Mouse (Mus musculus): ENCODE measurements around the gene Mea1. TPM values are rescaled to one million over a fixed set of nuclear protein-coding genes. Genes with fewer than 3 reads are reported as not detected.
A peak's percentile ranks its signal among the peaks of the same experiment; 100 is the strongest.

The Mea1 gene
- polyA plus RNA-seq, 1 experiment from 2014 or later: 162 TPM

DNA sequence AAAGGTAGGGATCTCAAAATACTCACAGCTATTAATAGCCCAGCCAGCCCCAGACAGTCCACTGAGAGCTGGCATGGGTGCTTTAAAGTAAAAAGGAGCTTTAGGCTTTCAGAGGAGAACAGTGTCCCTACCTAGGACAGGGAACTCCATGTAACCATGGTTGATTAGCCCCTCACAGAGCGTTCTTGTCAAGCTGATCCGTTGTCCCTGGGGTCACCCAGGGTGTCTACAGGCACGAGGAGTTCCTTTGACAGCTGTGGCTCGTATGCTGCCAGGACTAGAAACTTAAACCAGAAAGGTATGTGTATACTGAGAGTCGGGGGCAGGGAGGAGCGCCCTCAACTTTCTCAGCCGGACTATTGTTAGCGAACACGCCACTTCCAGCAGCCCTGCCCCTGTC, 318 bp downstream of the Mea1 start:
- H3K36me3 ChIP-seq (ENCODE audit: control insufficient read depth, insufficient read depth, low read length): peaks cover 40% of the 10 kb centered on the region
- WGBS: 18% methylated on average over 9 of the region's 9 CpGs

DNA sequence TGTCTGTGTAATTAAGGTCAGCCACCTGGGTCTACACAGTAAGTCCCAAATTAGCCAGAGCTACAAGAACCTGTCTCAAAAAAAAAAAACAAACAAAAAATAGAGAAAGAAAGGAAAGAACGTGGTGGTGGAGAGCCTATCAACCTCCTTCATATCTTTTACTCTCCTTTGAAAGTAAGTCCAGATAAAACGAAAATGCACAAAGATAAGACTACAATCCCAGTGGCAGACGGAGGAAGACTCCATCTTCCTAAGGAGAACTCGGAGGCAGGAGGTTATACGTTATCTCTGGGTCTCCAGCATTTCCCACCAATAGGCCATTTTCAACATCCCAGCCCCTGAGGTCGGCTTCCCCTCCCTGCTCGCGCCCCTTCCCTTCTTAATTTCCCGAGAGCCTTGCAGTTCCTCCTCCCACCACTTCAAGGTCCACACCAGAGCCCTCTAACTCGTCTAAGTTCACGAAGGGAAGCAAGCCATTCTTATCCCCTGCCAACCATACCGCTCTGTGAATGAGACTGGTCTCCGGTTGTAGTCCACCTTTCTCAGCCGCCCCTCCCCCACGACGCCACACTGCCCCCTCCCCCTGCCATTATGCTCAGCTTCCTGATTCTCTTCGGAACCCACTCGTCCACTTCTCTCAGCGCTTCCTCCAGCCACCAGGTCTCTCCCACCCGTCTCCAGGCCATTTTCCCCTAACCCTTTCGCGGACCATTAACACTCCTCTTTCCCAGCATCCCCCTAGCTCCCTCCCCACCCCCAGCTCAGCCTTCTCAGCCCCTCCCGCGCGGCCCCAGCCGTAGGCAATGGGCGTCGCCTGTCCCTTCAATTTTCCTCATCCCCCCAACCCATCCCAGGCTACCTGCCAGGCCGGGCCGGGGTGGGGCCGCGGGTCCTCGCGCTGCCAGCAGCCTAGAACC, 1.5 kb downstream of the Mea1 start:
- under 1% methylated on average over 34 of the region's 34 CpGs for WGBS
- peaks cover 49% of the 10 kb centered on the region for H3K36me3 ChIP-seq (ENCODE audit: control insufficient read depth, insufficient read depth, low read length)
- peak overlapping the region; percentile 89 for H3K27ac ChIP-seq (ENCODE audit: low read length)
- no peak; the same call in 1 of the 2 replicates for ATAC-seq (ENCODE audit: insufficient number of reproducible peaks, insufficient read depth, low FRiP score, low read depth)
- no peaks in the 10 kb centered on the region for H3K9me3 ChIP-seq (ENCODE audit: control insufficient read depth, low read depth, low read length)
- peaks cover 25% of the 10 kb centered on the region for H3K4me1 ChIP-seq (ENCODE audit: control insufficient read depth, insufficient read depth, low read length)
- H3K27me3 ChIP-seq (ENCODE audit: control insufficient read depth, insufficient read depth, low read length): no peaks in the 10 kb centered on the region
- peak overlapping the region; percentile 64 for H3K9ac ChIP-seq (replicated peaks; ENCODE audit: low read depth, low read length)
- peak overlapping the region; percentile 53 for H3K4me2 ChIP-seq (replicated peaks; ENCODE audit: low read depth, low read length)
- peak overlapping the region; percentile 89 for H3K4me3 ChIP-seq (ENCODE audit: low read depth, low read length)

More for the DNA sequence above, 318 bp downstream of the Mea1 start:
- H3K4me3 ChIP-seq (ENCODE audit: low read depth, low read length): peak overlapping the region; percentile 89; the same call in 1 of the 2 replicates
- H3K27ac ChIP-seq (ENCODE audit: low read length): no peak overlapping the region
- H3K4me2 ChIP-seq (replicated peaks; ENCODE audit: low read depth, low read length): peak overlapping the region; percentile 53
- H3K9me3 ChIP-seq (ENCODE audit: control insufficient read depth, low read depth, low read length): no peaks in the 10 kb centered on the region
- peaks cover 34% of the 10 kb centered on the region for H3K4me1 ChIP-seq (ENCODE audit: control insufficient read depth, insufficient read depth, low read length)
- ATAC-seq (ENCODE audit: insufficient number of reproducible peaks, insufficient read depth, low FRiP score, low read depth): no peak
- H3K27me3 ChIP-seq (ENCODE audit: control insufficient read depth, insufficient read depth, low read length): no peaks in the 10 kb centered on the region
- H3K9ac ChIP-seq (replicated peaks; ENCODE audit: low read depth, low read length): no peak overlapping the region; the same call in 1 of the 2 replicates

DNA sequence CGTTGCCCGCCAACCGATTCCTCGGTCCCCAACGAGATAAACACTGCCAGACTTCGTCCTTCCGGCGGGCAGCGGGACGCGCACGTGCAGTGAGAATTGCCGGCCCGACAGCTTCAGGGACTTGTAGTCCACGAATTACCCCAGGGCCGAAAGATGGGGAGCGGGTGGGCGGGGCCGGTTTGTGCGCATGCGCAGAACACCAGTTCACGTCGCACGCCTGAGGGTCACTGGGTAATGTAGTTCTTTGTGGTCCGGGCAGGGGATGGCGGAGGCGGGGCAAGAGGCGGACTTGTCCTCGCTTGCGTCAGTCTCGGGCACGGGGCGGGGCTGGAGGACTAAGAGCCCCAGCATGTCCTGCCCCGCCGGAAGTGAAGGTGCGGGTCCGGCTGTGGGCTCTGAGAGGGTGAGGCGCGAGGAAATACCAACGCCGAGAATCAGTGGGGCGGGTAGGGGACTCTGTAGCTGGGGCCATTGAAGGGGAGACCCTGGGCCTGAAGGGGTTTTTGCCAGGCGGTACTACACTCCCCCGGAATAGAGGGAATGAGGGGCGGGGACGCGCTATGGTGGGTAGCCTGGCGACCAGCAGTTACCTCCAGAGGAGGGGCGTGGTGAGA, 2.3 kb downstream of the Mea1 start, which contains the start of gene Klhdc3:
Klhdc3 (minus strand) TSS at position 155 of the 614 bp plus-strand sequence.
- under 1% methylated on average over 49 of the region's 49 CpGs for WGBS

DNA sequence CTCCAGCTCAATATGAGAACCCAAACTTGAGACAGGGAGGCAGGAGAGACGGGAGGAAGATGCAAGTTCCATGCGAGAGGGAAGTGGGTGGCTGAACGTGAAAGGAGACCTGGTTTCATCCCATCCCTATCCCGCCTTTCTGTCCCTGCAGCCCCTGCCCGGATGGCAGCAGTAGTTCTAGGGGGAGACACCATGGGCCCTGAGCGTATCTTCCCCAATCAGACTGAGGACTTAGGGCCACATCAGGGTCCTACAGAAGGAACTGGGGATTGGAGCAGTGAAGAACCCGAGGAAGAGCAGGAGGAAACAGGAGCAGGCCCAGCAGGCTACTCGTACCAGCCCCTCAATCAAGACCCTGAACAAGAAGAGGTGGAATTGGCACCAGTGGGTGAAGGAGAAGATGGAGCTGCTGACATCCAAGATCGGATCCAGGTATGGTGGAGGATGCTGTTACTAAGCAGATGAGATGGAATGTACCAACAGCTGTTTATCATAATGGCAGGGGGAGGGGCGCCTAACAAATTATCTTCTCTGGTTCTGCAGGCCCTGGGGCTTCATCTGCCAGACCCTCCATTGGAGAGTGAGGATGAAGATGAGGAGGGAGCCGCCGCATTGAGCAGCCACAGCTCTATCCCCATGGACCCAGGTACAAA, 3.0 kb downstream of the Mea1 start:
- peak overlapping the region; percentile 50 for H3K9ac ChIP-seq (replicated peaks; ENCODE audit: low read depth, low read length)
- H3K9me3 ChIP-seq (ENCODE audit: control insufficient read depth, low read depth, low read length): no peaks in the 10 kb centered on the region
- H3K27me3 ChIP-seq (ENCODE audit: control insufficient read depth, insufficient read depth, low read length): no peaks in the 10 kb centered on the region
- peak overlapping the region; percentile 92 for H3K4me2 ChIP-seq (replicated peaks; ENCODE audit: low read depth, low read length)
- no peak overlapping the region; the same call in 1 of the 2 replicates for H3K27ac ChIP-seq (ENCODE audit: low read length)
- H3K4me1 ChIP-seq (ENCODE audit: control insufficient read depth, insufficient read depth, low read length): peaks cover 24% of the 10 kb centered on the region
- H3K36me3 ChIP-seq (ENCODE audit: control insufficient read depth, insufficient read depth, low read length): peaks cover 53% of the 10 kb centered on the region
- 24% methylated on average over 12 of the region's 12 CpGs for WGBS
- ATAC-seq (ENCODE audit: insufficient number of reproducible peaks, insufficient read depth, low FRiP score, low read depth): no peak
- H3K4me3 ChIP-seq (ENCODE audit: low read depth, low read length): peak overlapping the region; percentile 89

More for the DNA sequence above, 2.3 kb downstream of the Mea1 start, which contains the start of gene Klhdc3:
- Histone ChIP-seq H3K4me1 (ENCODE audit: control insufficient read depth, insufficient read depth, low read length) (peaks cover 24% of the 10 kb centered on the region), H3K36me3 (ENCODE audit: control insufficient read depth, insufficient read depth, low read length) (peaks cover 53% of the 10 kb centered on the region), H3K27me3 (ENCODE audit: control insufficient read depth, insufficient read depth, low read length) (no peaks in the 10 kb centered on the region), H3K9ac (replicated peaks; ENCODE audit: low read depth, low read length) (peak within 1 kb of the TSS; percentile 64), H3K4me2 (replicated peaks; ENCODE audit: low read depth, low read length) (peak within 1 kb of the TSS; percentile 92), H3K27ac (ENCODE audit: low read length) (peak within 1 kb of the TSS; percentile 89), H3K9me3 (ENCODE audit: control insufficient read depth, low read depth, low read length) (no peaks in the 10 kb centered on the region), H3K4me3 (ENCODE audit: low read depth, low read length) (peak within 1 kb of the TSS; percentile 89)
- ATAC-seq (ENCODE audit: insufficient number of reproducible peaks, insufficient read depth, low FRiP score, low read depth): peak; percentile 98

DNA sequence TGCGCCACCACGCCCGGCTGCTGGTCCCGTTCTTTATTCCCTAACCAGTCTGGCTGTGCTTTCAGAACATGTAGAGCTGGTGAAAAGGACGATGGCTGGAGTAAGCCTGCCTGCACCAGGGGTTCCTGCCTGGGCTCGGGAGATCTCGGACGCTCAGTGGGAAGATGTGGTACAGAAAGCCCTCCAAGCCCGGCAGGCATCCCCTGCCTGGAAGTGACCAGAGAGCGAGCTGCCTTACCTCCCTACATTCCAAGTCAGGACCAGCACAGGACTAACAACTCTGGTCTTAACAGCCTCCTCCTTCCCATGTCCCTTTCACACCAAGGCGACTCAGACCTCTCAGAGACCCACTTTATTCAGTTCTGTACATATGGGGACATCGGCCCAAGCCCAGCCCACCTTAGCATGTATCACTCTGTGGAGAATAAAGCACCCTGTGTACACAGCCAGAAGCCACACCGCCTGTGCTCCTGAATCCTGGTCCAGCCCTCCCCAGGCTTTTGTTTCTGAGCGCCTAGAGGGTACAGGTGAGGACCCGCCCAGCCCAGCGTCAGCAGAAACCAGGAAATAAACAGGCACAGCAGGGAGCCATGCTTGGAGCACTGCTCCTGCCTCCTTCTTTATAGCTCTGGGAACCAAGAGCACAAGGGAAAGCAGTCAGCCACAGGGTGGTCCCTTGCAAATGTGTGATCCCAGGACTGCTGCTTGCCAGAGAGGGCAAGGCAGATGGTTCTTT, 4.2 kb downstream of the Mea1 start:
- Histone ChIP-seq H3K4me1 (ENCODE audit: control insufficient read depth, insufficient read depth, low read length) (peaks cover 24% of the 10 kb centered on the region), H3K9me3 (ENCODE audit: control insufficient read depth, low read depth, low read length) (no peaks in the 10 kb centered on the region), H3K27ac (ENCODE audit: low read length) (no peak overlapping the region), H3K4me2 (replicated peaks; ENCODE audit: low read depth, low read length) (no peak overlapping the region), H3K27me3 (ENCODE audit: control insufficient read depth, insufficient read depth, low read length) (no peaks in the 10 kb centered on the region), H3K36me3 (ENCODE audit: control insufficient read depth, insufficient read depth, low read length) (peaks cover 53% of the 10 kb centered on the region), H3K9ac (replicated peaks; ENCODE audit: low read depth, low read length) (no peak overlapping the region), H3K4me3 (ENCODE audit: low read depth, low read length) (no peak overlapping the region)
- 82% methylated on average over 15 of the region's 16 CpGs for WGBS
- ATAC-seq (ENCODE audit: insufficient number of reproducible peaks, insufficient read depth, low FRiP score, low read depth): no peak

DNA sequence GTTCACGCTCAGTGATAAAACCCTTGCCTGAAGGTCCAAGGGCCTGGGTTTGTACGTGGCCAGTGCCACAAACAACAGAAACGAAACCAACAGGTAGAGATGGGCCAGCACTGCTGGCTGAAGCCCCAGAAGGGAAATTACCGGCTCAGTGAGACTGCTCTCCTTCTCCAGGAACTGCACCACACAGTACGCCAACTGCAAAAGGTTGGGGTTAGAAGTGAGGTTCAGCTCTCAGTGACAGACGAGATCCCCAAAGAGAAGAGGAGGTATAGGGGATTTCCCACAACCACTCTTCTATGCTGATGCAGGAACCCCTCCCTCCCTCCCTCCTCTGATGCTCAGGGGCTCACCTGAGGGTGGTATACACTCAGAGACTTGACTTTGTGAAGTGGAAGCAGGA, 7.3 kb downstream of the Mea1 start:
- peaks cover 9% of the 10 kb centered on the region; the same call in 1 of the 2 replicates for H3K4me1 ChIP-seq (ENCODE audit: control insufficient read depth, insufficient read depth, low read length)
- WGBS: 88% methylated on average over 6 of the region's 6 CpGs

DNA sequence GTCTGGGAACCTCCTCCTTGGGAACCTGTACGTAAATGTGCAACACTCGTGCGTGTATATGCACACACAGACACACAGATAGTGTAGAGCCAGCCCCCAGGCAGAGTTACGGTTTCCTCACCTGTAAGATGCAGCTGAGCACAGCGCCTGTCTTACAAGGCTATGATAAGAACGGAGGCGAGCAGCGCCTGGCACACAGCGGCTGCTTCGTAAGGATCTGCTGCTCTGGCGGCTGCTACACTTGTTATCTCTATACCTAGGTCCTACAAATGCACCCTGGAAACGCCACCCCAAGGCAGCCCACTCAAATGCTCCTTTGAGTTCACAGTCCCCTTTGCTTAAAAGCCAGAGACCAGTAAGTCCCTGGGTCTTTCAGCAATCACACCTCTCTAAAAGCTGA, 12.1 kb downstream of the Mea1 start:
- Histone ChIP-seq H3K27me3 (ENCODE audit: control insufficient read depth, insufficient read depth, low read length) (no peaks in the 10 kb centered on the region), H3K4me2 (replicated peaks; ENCODE audit: low read depth, low read length) (no peak overlapping the region), H3K4me3 (ENCODE audit: low read depth, low read length) (no peak overlapping the region), H3K4me1 (ENCODE audit: control insufficient read depth, insufficient read depth, low read length) (no peaks in the 10 kb centered on the region), H3K27ac (ENCODE audit: low read length) (no peak overlapping the region), H3K9ac (replicated peaks; ENCODE audit: low read depth, low read length) (no peak overlapping the region), H3K9me3 (ENCODE audit: control insufficient read depth, low read depth, low read length) (no peaks in the 10 kb centered on the region), H3K36me3 (ENCODE audit: control insufficient read depth, insufficient read depth, low read length) (peaks cover 22% of the 10 kb centered on the region)
- ATAC-seq (ENCODE audit: insufficient number of reproducible peaks, insufficient read depth, low FRiP score, low read depth): no peak
- 90% methylated on average over 12 of the region's 12 CpGs for WGBS

More for the DNA sequence above, 7.3 kb downstream of the Mea1 start:
- Histone ChIP-seq H3K27me3 (ENCODE audit: control insufficient read depth, insufficient read depth, low read length) (no peaks in the 10 kb centered on the region), H3K9me3 (ENCODE audit: control insufficient read depth, low read depth, low read length) (no peaks in the 10 kb centered on the region), H3K4me3 (ENCODE audit: low read depth, low read length) (no peak overlapping the region), H3K36me3 (ENCODE audit: control insufficient read depth, insufficient read depth, low read length) (peaks cover 53% of the 10 kb centered on the region), H3K4me2 (replicated peaks; ENCODE audit: low read depth, low read length) (no peak overlapping the region), H3K9ac (replicated peaks; ENCODE audit: low read depth, low read length) (no peak overlapping the region), H3K27ac (ENCODE audit: low read length) (no peak overlapping the region)
- ATAC-seq (ENCODE audit: insufficient number of reproducible peaks, insufficient read depth, low FRiP score, low read depth): no peak
